Mouse (Mus musculus) limb, embryonic 10.5 days (tissue): ENCODE measurements around the gene Xpo5. TPM values are rescaled to one million over a fixed set of nuclear protein-coding genes. Genes with fewer than 3 reads are reported as not detected.
A peak's percentile ranks its signal among the peaks of the same experiment; 100 is the strongest.

Source experiments
- DNase-seq: peaks from one replicate; pipeline ENCODE4 v3.0.0-alpha.2; 2017; ENCODE audit warnings: low spot score
- H3K27ac ChIP-seq: fragments of 300-500 bp; sonication (generic); 2 replicates; pipeline ENCODE4 v1.5.1; 2016; ENCODE audit warnings: mild to moderate bottlenecking
- H3K27me3 ChIP-seq: fragments of 300-500 bp; sonication (generic); 2 replicates; pipeline ENCODE4 v1.6.1; 2016; ENCODE audit warnings: low read depth, mild to moderate bottlenecking; ENCODE audit not compliant: poor library complexity, severe bottlenecking
- H3K36me3 ChIP-seq: fragments of 300-500 bp; sonication (generic); 2 replicates; pipeline ENCODE4 v1.6.1; 2016; ENCODE audit warnings: mild to moderate bottlenecking, moderate library complexity
- H3K4me1 ChIP-seq: fragments of 300-500 bp; sonication (generic); 2 replicates; pipeline ENCODE4 v1.6.1; 2016
- H3K4me3 ChIP-seq: fragments of 300-500 bp; sonication (generic); 2 replicates; pipeline ENCODE4 v1.5.1; 2016; ENCODE audit warnings: mild to moderate bottlenecking, moderate library complexity
- H3K9me3 ChIP-seq: fragments of 300-500 bp; sonication (generic); replicated peaks from 2 replicates; pipeline ENCODE4 v1.6.1; 2016; ENCODE audit warnings: mild to moderate bottlenecking
- WGBS: fragments of 180-500 bp; shearing (Covaris S2); methylation state at CpG from one replicate; pipeline ENCODE4 v1.1.7; 2016; 5-methylcytosine and 5-hydroxymethylcytosine counted together
- polyA plus RNA-seq: library from polyadenylated mRNA; unstranded; fragments of >200 nt; fragmentation: Nextera tagmentation; extraction: Ambion mirVana; gene quantifications from 2 replicates; pipeline ENCODE4 v1.2.1, GENCODE M21; 2016

The Xpo5 gene
- polyA plus RNA-seq, 1 experiment from 2014 or later = 72.7 TPM

DNA sequence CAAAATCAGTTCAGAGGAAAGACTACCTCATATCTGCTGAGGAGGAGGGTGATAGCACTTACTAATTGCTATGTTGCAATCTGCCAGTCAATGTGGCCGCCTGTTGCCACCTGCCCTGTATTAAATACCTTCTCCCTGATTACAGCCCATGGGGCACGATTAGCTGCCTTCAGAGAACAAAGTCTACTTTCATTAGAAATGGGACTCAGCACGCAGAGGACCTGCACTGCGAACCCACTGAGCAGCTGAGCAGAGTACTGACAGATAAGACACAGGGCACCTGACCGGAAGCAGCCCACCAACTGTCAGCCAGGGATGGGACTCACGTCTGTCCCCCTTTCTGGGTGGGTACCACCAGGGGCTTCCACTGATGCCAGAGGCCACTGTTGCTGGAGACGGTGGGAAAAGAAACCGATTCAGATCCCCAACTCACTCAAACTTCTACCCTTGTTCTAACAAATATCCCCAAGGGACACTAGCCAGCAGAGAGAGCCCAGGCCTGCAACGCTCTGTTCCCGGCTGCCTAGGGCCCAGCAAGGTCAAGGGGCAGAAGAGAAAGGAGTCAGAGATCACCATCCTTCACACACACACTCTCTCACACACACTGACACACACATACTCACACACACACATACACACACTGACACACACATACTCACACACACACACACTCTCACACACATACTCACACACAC is 65.6 kb downstream of the Xpo5 start:
- no peak for DNase-seq
- WGBS = 77% methylated on average over 10 of the region's 10 CpGs
- Histone ChIP-seq H3K4me1 (peaks cover 13% of the 10 kb centered on the region), H3K27me3 (no peaks in the 10 kb centered on the region), H3K9me3 (no peaks in the 10 kb centered on the region), H3K27ac (no peak overlapping the region), H3K36me3 (peaks cover 98% of the 10 kb centered on the region), H3K4me3 (no peak overlapping the region)

DNA sequence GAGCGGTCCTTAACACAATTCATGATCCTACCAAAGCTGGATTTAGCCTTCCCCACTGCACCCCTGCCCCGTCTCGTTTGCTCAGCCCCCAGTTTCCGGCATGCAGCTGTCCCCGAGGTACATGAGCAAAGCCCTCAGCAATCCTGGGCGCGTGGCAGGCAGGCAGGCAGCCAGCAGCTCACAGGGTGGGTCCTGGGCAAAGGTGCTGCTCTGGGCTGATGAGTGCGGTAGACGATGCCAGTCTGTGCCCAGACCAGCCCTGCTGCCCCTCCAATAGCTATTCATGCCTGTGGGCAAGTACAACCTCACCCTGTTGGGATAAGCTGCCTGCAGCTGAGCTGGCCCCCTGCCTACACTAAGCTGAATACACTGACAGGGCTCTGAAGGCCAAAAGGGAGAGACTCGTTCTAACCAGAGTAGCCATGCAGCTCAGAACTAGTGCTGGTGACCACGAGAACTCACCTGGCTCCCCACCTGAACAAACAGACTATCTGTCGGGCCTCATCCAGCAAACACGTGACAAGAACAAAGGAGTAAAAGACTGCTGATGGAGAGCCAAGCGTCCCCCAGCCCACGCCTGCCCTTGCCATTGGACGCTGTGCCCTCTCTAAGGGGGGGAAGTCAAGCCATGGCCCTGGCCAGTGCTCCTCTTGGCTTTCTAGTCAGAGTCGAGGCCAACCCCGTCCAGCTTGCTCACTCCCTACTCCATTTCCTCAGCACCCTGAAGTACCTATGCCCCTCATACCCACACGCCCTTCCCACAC is 67.4 kb downstream of the Xpo5 start:
- DNase-seq = no peak
- Histone ChIP-seq H3K9me3 (no peaks in the 10 kb centered on the region), H3K36me3 (peaks cover 96% of the 10 kb centered on the region), H3K27ac (no peak overlapping the region), H3K4me1 (peaks cover 28% of the 10 kb centered on the region), H3K27me3 (no peaks in the 10 kb centered on the region), H3K4me3 (no peak overlapping the region)
- WGBS = 90% methylated on average over 19 of the region's 19 CpGs

DNA sequence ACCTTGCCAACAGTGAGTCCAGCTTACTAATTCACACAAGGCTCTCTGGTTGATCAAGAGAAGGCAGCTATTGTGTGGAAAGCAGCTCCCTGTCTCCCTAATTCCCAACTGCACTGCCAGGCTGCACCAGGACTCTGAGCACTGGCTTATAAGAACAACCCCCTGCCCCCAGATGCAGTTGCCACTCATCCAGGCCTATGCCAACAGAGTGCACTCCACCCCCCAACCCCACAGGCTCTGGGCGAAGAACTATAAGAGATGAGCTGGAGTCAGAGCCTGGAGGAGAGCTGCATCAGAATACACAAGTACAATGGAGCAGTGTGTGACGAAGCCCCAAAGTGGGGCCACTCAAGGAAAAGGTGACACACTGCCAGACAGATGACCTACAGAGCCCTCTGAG is 69.5 kb downstream of the Xpo5 start:
- peaks cover 91% of the 10 kb centered on the region for H3K36me3 ChIP-seq
- H3K27me3 ChIP-seq = no peaks in the 10 kb centered on the region
- H3K27ac ChIP-seq = no peak overlapping the region
- WGBS = 91% methylated on average over 2 of the region's 2 CpGs
- H3K4me1 ChIP-seq = peaks cover 22% of the 10 kb centered on the region
- H3K9me3 ChIP-seq = no peaks in the 10 kb centered on the region
- H3K4me3 ChIP-seq = no peak overlapping the region
- DNase-seq = no peak

DNA sequence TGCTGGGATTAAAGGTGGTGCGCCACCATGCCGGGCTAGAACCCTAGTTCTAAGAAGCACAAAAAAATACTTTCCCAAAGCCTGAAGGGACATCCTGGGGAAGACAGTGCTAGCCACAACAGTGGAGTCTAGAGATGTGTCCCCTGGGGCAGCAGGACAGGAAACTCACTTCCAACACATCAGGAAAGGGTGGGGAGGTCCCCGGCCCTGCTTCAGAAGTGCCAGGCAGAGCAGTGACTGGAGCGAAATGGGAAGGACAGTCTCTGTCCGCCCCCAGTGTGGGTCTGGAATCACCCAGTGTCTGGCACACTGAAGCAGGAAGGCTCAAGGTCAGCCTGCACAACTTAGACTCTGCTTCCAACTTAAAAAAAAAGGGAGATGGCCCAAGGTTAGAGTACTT is 70.1 kb downstream of the Xpo5 start:
- peaks cover 85% of the 10 kb centered on the region for H3K36me3 ChIP-seq
- DNase-seq = no peak
- peaks cover 29% of the 10 kb centered on the region for H3K4me1 ChIP-seq
- no peak overlapping the region for H3K27ac ChIP-seq
- no peaks in the 10 kb centered on the region for H3K9me3 ChIP-seq
- no peaks in the 10 kb centered on the region for H3K27me3 ChIP-seq
- WGBS = 95% methylated on average over 5 of the region's 5 CpGs
- H3K4me3 ChIP-seq = no peak overlapping the region

DNA sequence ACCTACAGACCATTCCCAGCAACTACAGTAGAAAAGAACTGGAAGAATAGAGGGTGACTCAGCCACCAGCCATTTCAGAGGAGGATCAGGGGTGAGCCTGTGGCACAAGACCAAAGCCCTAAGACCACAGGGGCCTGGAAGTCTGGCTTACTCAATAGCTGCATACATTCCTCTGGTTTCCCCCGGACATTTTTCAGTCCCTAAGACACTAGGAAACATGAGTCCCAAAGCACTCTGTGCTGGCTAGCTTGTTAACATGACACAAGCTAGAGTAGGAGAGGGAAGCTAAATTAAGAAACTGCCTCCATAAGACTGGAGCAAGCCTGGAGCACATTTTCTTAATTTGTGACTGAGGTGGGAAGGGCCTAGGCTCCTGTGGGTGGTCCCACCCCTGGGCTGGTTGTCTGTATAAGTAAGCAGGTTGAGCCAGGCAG is 71.2 kb downstream of the Xpo5 start:
- DNase-seq = no peak
- Histone ChIP-seq H3K27ac (0 out of 2 replicates have a peak overlapping the region, but pooled peaks have one; percentile 7), H3K27me3 (no peaks in the 10 kb centered on the region), H3K9me3 (no peaks in the 10 kb centered on the region), H3K36me3 (peaks cover 84% of the 10 kb centered on the region), H3K4me1 (peaks cover 40% of the 10 kb centered on the region), H3K4me3 (no peak overlapping the region)
- 65% methylated on average over 1 of the region's 1 CpGs for WGBS

DNA sequence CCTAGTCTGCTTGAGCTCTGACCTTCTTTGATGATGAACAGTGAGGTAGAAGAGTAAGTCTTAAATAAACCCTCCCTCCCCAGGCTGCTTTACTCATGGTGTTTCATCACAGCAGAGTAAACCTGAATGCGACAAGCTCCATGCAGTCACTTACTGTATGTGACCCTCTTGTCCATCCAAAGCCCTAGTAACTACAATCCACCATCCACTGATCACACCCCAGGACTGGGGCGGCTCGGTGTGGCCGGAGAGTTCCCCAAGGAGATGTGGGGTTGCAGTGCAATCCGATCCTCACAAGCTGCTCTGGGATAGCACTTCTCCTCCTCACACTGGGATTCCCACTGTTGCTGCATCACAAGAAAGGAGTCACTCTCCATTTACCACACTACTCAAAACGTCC is 71.9 kb downstream of the Xpo5 start:
- Histone ChIP-seq H3K9me3 (no peaks in the 10 kb centered on the region), H3K27ac (0 out of 2 replicates have a peak overlapping the region, but pooled peaks have one; percentile 7), H3K4me1 (peaks cover 40% of the 10 kb centered on the region), H3K4me3 (no peak overlapping the region), H3K36me3 (peaks cover 84% of the 10 kb centered on the region), H3K27me3 (no peaks in the 10 kb centered on the region)
- WGBS = 69% methylated on average over 6 of the region's 6 CpGs
- DNase-seq = no peak

DNA sequence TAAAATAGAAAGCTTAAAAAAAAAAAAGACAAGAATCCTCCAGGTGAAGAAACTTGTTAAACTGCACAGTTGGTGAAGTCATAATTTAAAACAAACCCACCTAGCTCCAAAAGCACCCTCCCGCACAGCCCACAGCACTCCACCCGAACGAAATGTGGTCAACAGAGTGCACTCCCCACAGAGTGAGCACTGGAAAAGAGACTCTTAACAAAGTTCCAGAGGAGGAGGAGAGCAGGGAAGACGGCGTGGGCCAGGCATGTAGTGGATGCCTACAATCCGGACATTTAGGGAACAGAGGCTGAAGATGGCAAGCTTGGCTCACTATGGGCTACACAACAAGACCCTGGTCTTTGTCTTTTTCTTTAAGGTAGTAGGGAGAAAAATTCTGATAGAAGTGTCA is 72.5 kb downstream of the Xpo5 start:
- 96% methylated on average over 6 of the region's 6 CpGs for WGBS
- no peaks in the 10 kb centered on the region for H3K27me3 ChIP-seq
- H3K4me1 ChIP-seq = peaks cover 40% of the 10 kb centered on the region
- H3K27ac ChIP-seq = no peak overlapping the region
- H3K36me3 ChIP-seq = peaks cover 84% of the 10 kb centered on the region
- no peak for DNase-seq
- H3K4me3 ChIP-seq = no peak overlapping the region
- H3K9me3 ChIP-seq = no peaks in the 10 kb centered on the region

DNA sequence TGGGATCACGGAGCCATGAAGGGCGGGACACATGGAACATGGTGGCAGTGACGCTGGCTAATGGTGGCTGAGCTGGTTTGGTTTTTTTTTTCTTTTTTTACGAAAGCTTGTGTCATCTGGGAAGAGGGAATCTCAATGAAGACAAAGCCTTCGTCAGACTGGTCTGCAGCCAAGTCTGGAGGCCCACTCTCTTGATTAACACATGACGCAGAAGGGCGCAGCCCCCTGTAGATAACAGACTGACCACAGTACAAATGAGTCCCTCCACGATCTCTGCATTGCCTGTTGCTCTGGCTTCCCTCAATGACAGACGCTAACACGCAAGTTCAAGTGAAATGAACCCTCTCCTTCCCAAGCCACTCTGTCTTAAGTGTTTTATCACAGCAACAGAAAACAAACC is 72.9 kb downstream of the Xpo5 start:
- H3K9me3 ChIP-seq = no peaks in the 10 kb centered on the region
- H3K36me3 ChIP-seq = peaks cover 84% of the 10 kb centered on the region

DNA sequence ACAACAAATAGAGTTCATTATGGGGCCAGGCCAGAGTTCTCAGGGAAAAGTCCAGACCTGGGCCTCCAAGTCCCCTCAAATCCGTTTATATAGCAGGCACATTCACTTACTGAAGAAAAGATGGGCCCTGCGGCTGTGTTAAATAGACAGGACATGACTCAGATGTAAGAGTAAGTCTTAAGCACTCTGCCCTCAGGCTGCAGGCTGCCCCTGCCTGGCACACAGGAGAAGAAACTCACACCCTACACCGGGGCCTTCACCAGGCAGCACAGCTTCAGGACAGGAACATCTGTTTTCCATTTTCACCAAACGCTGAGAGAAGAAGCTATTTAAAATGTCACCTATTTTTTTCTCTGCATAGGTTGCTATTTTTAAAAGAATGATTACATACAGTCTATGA is 75.0 kb downstream of the Xpo5 start:
- no peaks in the 10 kb centered on the region for H3K9me3 ChIP-seq
- peaks cover 50% of the 10 kb centered on the region for H3K4me1 ChIP-seq
- WGBS = 23% methylated on average over 4 of the region's 4 CpGs
- H3K4me3 ChIP-seq = no peak overlapping the region
- no peak for DNase-seq
- no peaks in the 10 kb centered on the region for H3K27me3 ChIP-seq
- peaks cover 72% of the 10 kb centered on the region for H3K36me3 ChIP-seq
- H3K27ac ChIP-seq = no peak overlapping the region

More for the DNA sequence above, 72.9 kb downstream of the Xpo5 start:
- Histone ChIP-seq H3K4me1 (peaks cover 40% of the 10 kb centered on the region), H3K4me3 (no peak overlapping the region), H3K27ac (no peak overlapping the region), H3K27me3 (no peaks in the 10 kb centered on the region)
- WGBS = 91% methylated on average over 10 of the region's 10 CpGs
- DNase-seq = no peak

DNA sequence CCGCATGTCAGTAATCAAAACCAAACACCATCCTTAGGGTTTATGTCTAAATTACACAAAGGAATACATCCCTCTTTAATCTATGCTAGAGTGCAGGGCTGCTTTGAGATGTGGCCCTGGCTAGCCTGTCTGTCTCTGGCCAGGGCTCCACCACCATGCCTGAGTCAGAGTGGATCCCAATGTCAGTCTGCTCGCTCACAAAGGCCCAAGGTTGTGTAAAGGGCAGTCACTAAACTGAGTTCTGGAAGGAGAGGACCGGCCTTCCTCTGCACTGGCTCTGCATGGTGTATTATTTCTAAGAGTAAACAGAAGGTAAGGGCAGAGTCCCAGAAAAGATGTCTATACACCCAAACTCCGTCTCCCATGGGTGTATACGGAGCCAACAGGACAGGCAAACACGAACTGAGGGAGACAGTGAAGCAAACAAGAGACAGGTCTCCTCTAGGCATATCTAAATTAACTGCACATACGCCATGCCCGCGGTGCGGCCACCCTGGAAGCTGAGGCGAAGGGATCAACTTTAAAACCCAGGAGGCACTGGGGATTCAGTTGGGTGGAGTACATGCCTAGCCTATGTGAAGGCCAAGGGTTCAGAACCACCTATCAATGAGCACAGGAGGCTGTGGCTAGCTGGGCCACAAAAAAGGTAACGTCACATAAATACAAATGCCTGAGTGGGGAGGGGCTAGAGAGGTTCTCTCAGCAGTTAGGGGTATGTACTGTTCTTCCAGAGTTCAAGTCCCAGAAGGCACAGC is 75.6 kb downstream of the Xpo5 start:
- peaks cover 54% of the 10 kb centered on the region for H3K4me1 ChIP-seq
- H3K9me3 ChIP-seq = no peaks in the 10 kb centered on the region
- peak overlapping the region; percentile 68 for H3K27ac ChIP-seq
- H3K36me3 ChIP-seq = peaks cover 66% of the 10 kb centered on the region
- DNase-seq = no peak
- WGBS = 77% methylated on average over 12 of the region's 12 CpGs
- H3K4me3 ChIP-seq = no peak overlapping the region
- H3K27me3 ChIP-seq = no peaks in the 10 kb centered on the region

DNA sequence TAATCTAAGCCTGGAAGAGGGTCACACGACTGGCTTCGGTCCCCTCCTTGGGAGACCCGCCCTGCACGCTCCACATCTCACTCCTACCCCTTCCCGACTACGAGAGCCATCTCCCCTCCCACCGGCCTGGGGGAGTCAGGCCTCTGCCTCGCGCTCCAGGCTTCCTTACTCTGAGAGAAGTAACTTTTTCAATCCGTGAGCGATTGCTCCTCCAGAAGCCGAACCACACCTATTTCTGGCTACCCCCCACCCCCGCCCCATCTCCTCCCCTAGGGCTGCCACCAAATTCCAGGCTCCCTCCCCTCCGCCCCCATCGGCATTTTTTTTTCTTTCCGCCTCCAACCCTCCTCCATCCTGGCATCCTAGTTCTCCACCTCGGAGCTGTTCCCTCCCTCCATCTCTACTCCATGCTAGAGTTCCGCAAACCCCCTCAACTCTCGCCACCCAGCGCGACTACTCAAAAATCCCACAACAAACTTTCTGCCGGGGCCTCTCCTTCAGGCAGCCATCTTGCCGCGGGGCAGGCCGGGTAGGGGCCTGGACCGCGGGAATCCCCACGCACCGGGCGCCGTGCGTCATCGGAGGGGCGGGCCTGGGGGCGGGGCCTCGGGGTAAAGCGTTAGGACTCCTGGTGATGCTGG is 80.0 kb downstream of the Xpo5 start, which contains the start of gene Tjap1:
Tjap1 (minus strand) TSS at position 544 of the 641 bp plus-strand sequence.
- under 1% methylated on average over 37 of the region's 37 CpGs for WGBS
- Histone ChIP-seq H3K27ac (peak within 1 kb of the TSS; percentile 90), H3K27me3 (no peaks in the 10 kb centered on the region), H3K4me1 (peaks cover 45% of the 10 kb centered on the region), H3K36me3 (peaks cover 35% of the 10 kb centered on the region), H3K9me3 (no peaks in the 10 kb centered on the region), H3K4me3 (peak within 1 kb of the TSS; percentile 81)
- peak; percentile 98 for DNase-seq

DNA sequence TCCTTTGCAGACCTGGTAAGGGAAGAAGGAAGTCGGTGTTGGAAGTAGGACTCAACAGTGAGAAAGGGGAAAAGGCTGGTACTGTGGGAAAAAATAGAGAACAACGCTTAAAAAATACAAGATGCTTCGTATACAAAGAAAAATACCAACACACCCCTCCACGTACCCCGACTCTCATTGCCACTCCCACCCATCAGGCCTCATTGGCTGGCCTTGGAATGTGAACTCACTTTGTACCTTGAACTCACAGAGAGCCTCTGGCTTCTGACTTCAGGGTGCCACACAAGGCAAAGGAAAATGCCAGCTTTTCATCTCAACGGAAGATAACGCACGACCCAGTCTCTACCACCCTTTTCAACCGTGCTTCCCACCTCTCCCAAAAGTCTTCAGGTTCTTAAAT is 80.6 kb downstream of the Xpo5 start:
- H3K4me1 ChIP-seq = peaks cover 45% of the 10 kb centered on the region
- WGBS = 27% methylated on average over 9 of the region's 9 CpGs
- no peak for DNase-seq

More for the DNA sequence above, 80.6 kb downstream of the Xpo5 start:
- peak overlapping the region; percentile 81 for H3K4me3 ChIP-seq
- H3K36me3 ChIP-seq = peaks cover 32% of the 10 kb centered on the region
- peak overlapping the region; percentile 90 for H3K27ac ChIP-seq
- H3K9me3 ChIP-seq = no peaks in the 10 kb centered on the region
- H3K27me3 ChIP-seq = no peaks in the 10 kb centered on the region
